Mouse (Mus musculus): ENCODE results near the gene Il17re.

Gene Il17re

GRCm38 (mm10) chr6:113492101-113492864 is 34.0 kb downstream of the Il17re start:
- DNase-seq, result no peak

DNA sequence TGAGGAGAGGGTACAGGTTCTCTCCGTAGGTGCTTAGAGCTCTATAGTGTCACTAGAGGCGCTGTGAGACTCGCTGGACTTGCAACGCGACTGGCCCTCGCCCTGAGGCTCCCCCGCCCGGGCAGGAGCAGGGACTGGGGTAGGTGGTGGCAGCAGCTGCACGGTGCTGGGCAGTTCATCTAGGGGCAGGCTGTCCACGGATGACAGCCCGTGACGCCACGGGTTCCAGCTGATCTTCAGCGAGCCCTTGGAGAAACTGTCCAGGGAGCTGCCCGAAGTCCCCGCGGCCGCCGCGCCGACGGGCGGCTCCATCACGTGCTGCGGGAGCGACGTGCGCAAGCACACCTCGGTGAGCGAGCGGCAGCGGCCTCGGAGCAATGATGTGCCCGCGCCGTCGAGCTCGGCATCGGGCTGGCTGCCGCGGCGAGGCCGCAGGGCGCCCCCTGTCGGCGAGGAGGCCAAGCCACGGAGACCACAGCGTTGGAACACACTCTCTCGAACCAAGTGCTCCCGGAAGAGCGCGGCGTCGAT is 36.0 kb downstream of the Il17re start:
- DNase-seq, result peak; percentile 80

GRCm38 (mm10) chr6:113495071-113495675 is 36.9 kb downstream of the Il17re start:
- no peak for DNase-seq

DNA sequence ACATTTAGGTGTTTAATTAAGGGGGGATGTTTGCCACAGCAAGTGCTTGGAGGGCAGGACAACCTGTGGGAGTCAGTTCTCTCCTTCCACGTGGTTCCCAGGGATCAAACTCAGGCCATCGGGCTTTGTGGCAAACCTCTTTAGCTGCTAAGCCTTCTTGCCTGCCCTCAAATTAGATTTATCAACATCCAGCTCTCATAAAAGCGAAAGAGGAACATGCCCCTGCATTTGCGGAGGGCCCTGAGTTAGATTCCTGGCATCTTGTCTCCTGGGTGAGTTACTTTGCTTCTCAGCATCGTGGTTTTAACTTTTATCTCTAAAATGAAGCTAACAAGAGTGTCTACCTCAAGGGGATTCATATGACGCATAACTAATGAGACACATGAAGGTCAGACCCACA is 41.1 kb downstream of the Il17re start:
- DNase-seq, result no peak

GRCm38 (mm10) chr6:113501388-113502084 is 43.3 kb downstream of the Il17re start, which contains the start of gene Prrt3:
Gene Prrt3, minus strand, starts transcription at chr6:113501931.
- DNase-seq, result no peak

- DNase-seq, result no peak
These were observed 44.5 kb downstream of the Il17re start for GRCm38 (mm10) chr6:113502801-113503200.

GRCm38 (mm10) chr6:113505689-113506088 is 47.4 kb downstream of the Il17re start:
- DNase-seq, result no peak

GRCm38 (mm10) chr6:113507130-113507529 is 48.8 kb downstream of the Il17re start:
- DNase-seq, result no peak

DNA sequence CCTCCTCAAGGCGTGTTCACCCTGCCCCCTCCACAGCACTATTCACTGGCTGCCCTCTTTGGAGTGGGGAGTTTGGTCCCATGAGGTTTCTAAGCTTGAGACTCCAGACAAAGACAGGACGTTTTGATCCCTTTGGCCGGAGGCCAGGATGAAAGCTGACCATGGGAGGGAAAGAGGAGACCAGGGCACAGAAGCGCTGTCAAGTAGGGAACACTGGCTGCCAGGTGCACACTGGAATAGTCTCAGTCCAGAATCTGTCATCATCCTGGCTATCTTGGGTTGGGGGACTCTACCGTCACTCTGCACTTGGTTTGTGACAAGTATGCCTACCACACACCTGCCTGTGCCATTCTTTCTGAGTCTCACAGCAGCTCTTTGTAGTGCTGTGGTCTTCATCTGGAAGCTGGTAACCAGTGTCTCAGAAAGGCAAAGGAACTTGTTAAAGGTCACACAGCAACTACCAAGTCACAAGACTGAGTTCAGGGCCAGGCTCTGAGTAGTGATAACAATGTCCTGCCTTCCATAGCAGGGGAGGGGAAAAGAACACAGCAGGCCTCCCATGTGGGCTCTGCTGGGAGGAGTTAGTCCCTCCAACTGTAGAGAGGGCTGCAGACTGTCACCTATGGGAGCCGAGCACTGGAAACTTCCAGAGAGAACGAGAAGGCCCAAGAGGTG is 50.1 kb downstream of the Il17re start:
- DNase-seq, result no peak

DNA sequence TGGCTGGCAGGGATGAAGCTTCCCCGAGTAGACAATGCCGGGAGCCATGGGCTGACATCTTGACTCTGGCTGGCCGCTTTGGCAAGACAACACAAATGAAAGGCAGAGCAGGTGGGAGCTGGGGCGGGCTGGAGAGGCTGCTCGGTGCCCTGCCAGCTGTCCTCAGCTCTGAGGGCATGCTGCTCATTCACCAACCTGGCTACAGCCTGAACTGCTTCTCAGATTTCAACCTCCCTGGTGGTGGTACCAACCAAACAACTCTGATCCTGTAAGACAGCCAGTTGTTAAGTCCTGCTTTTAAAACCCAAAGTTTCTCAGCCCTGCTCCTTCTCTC is 50.6 kb downstream of the Il17re start:
- no peak for DNase-seq

DNA sequence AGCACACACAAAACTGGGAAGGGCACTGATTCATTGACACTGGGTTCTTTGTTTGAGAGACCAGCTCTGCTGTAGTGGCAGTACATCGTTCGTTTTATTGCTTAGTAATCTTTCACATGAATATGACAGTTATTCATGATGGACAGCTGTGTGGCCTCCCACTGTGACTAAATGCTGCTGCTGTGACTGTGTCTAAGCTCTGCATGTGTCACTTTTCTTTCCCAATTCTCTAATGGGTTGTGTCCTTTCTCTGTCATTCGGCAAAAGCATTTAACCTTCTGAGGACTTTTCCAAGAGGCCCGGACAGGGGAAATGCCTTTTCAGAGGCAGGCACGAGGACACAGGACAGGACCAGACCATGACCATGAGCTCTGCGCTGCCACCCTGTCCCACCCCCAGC is 55.7 kb downstream of the Il17re start:
- DNase-seq, result no peak

DNA sequence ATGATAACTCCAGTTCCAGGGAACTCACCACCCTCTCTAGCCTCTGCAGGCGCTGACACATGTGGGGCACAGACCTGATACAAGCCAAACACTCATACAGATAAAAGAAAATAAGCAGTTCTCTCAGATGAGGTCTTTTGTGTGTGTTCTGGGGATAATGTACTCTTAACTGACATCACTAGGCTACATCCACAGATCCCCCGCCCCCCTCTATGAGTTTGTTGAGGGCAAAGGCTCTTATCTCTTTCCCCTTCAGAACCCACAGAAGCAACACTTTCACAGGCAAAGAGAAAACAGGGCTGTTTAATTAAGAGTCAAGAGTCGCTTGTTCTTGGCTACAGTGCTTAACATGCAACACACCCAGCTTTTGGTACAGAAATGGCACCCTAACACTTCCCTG is 56.3 kb downstream of the Il17re start:
- no peak for DNase-seq

DNA sequence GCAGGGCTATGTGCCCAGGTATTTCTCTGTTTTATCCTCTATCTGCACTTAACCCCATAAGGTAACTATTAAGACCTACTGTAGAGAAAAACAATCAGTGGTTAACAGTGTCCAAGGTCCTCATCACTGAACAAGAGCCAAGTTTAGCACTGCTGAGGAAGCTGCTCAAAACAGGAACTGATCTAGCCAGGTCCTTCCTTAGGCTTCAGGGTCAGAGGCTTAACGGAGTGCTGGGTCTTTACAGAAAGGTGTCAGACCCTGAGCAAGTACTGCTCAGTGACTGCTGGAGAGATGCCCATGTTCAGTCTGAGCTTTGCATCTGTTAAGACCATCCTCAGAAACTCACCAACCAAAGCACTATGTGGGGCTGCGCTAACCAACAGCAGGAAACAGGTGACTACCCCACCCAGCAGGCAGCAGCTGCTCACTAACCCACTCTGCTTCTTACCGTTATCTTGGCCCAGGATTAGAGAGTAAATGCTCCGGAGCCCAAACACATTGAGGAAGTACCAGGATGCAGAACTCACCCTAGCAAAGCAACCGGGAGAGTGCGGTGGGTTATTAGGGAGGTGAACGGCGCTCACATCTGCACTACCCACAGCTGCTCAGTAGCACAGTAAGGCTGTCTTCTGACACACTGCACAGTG is 59.3 kb downstream of the Il17re start:
- no peak for DNase-seq

All from kidney, adult 9 months (tissue).